7 mouse cellular contexts compared by ENCODE assay signal in genomic region chr7:100494415-100494831, GRCm38 (mm10). TPM values are rescaled to one million over a fixed set of nuclear protein-coding genes. Genes with fewer than 3 reads are reported as not detected.
DNase-seq lines count a peak whose midpoint lies in the region; ATAC-seq and TF ChIP-seq lines count a peak whose summit lies in the region.

No protein-coding gene starts in this region.

- H3K9ac ChIP-seq in CH12.LX (ENCODE audit: insufficient read depth, low read depth), result peak overlapping the region; percentile 74
- peak overlapping the region; percentile 72; the same call in 1 of the 2 replicates for H3K9ac ChIP-seq in heart, embryonic 16.5 days (ENCODE audit: low read length)

- H3K4me1 ChIP-seq in CH12.LX (ENCODE audit: control insufficient read depth in 1 of 2, insufficient read depth in 2 of 2), result peaks cover 12 to 42% of the 10 kb centered on the region in 2 experiments
- peaks cover 30% of the 10 kb centered on the region for H3K4me1 ChIP-seq in heart, embryonic 16.5 days (ENCODE audit: control insufficient read depth, insufficient read depth, low read length)

- ATAC-seq in heart, embryonic 16.5 days (replicated peaks; ENCODE audit: extremely low read depth, insufficient read depth, low FRiP score), result no peak

- peak overlapping the region; percentile 61 for H3K4me2 ChIP-seq in CH12.LX (ENCODE audit: insufficient read depth, low read depth, poor library complexity, severe bottlenecking)
- peak overlapping the region; percentile 77 for H3K4me2 ChIP-seq in heart, embryonic 16.5 days (ENCODE audit: low read depth, low read length)

- no peaks in the 10 kb centered on the region for H3K27me3 ChIP-seq in CH12.LX (replicated peaks)
- no peaks in the 10 kb centered on the region for H3K27me3 ChIP-seq in heart, embryonic 16.5 days (ENCODE audit: control insufficient read depth, insufficient read depth, low read length)

- H3K4me3 ChIP-seq in CH12.LX (replicated peaks in 1 of 3; ENCODE audit: low read depth in 2 of 3, low read length in 2 of 3, poor library complexity in 1 of 3) (peak overlapping the region; percentile 75 to 93 (median 86)), macrophage (ENCODE audit: inconsistent target) (peak overlapping the region; percentile 95)
- peak overlapping the region; percentile 55 for H3K4me3 ChIP-seq in heart, embryonic 16.5 days (ENCODE audit: low read length)

- no peak for TF ChIP-seq RAD21 in CH12.LX (IDR thresholded peaks at IDR 0.05; ENCODE audit: low read depth, low read length)

- dilution Hi-C loops in CH12.LX (cut with MboI; ENCODE audit: extremely low pct_ligation_motif_present, extremely low pct_unique_long_range_greater_than_20kb, low sequenced_read_pairs), result no loop called here

- no peak for TF ChIP-seq CTCF in CH12.LX (conservative IDR thresholded peaks at IDR 0.05 in 1 of 2, IDR thresholded peaks at IDR 0.05 in 1 of 2; ENCODE audit: low read depth in 2 of 2, low read length in 2 of 2)

- H3K36me3 ChIP-seq in CH12.LX (replicated peaks in 1 of 2; ENCODE audit: control insufficient read depth in 1 of 2, insufficient read depth in 1 of 2, low read length in 1 of 2) (peaks cover 29 to 48% of the 10 kb centered on the region in 2 experiments), macrophage (ENCODE audit: inconsistent target) (peaks cover 31% of the 10 kb centered on the region)
- peaks cover 2% of the 10 kb centered on the region; the same call in 1 of the 2 replicates for H3K36me3 ChIP-seq in heart, embryonic 16.5 days (ENCODE audit: control insufficient read depth, insufficient read depth)

- H3K27ac ChIP-seq in CH12.LX (ENCODE audit: insufficient read depth, low read depth), result peak overlapping the region; percentile 54; the same call in 1 of the 2 replicates
- peak overlapping the region; percentile 78 for H3K27ac ChIP-seq in heart, embryonic 16.5 days (ENCODE audit: low read length)
- H3K27ac ChIP-seq in macrophage, result peak overlapping the region; percentile 93

- in situ Hi-C loops in CH12.LX (cut with MboI; ENCODE audit: low pct_ligation_motif_present, low pct_unique_long_range_greater_than_20kb, low sequenced_read_pairs), result no loop called here

- H3K9me3 ChIP-seq in CH12.LX (replicated peaks; ENCODE audit: low read length), result no peaks in the 10 kb centered on the region
- H3K9me3 ChIP-seq in heart, embryonic 16.5 days (replicated peaks; ENCODE audit: control insufficient read depth, low read length), result no peaks in the 10 kb centered on the region

- TF ChIP-seq EP300 in CH12.LX (IDR thresholded peaks at IDR 0.05; ENCODE audit: low read length), result no peak

- H3K79me2 ChIP-seq in CH12.LX (replicated peaks; ENCODE audit: control insufficient read depth, extremely low read depth, insufficient read depth, poor library complexity, severe bottlenecking) (peaks cover 25% of the 10 kb centered on the region), macrophage (ENCODE audit: inconsistent target) (peaks cover 44% of the 10 kb centered on the region)

- 86% methylated on average over 7 of the region's 7 CpGs for WGBS in heart, embryonic 16.5 days
- WGBS in macrophage (ENCODE audit: missing documents), result 37% methylated on average over 7 of the region's 7 CpGs

- no peak for TF ChIP-seq POLR2A in CH12.LX (IDR thresholded peaks at IDR 0.05; ENCODE audit: low read depth, low read length)

- DNase-seq in B cell, adult 2 months, result peak; percentile 64 to 68
- peak; percentile 61 for DNase-seq in CH12.LX (ENCODE audit: extremely low read depth)
- DNase-seq in thymus, postnatal 36 days, result peak; percentile 45 to 53
- no peak for DNase-seq in left cerebral cortex, adult 11 months (ENCODE audit: low spot score)
- DNase-seq in ovary, postnatal 36 days (ENCODE audit: low spot score), result no peak

TF ChIP-seq in CH12.LX, 34 proteins besides CTCF, POLR2A, EP300 and RAD21:
- TF ChIP-seq MYC (IDR thresholded peaks at IDR 0.05; ENCODE audit: low read depth, low read length) (peak; percentile 82), ZNF384 (IDR thresholded peaks at IDR 0.05; ENCODE audit: low read depth, low read length) (no peak), UBTF (IDR thresholded peaks at IDR 0.05; ENCODE audit: low read depth, low read length) (no peak), ZKSCAN1 (IDR thresholded peaks at IDR 0.05; ENCODE audit: borderline replicate concordance, low read depth, low read length) (no peak), SIN3A (IDR thresholded peaks at IDR 0.05; ENCODE audit: low read length) (peak; percentile 67), NRF1 (IDR thresholded peaks at IDR 0.05; ENCODE audit: low read depth, low read length) (no peak), ETS1 (conservative IDR thresholded peaks at IDR 0.05; ENCODE audit: low read depth, low read length) (peak; percentile 54), USF1 (IDR thresholded peaks at IDR 0.05; ENCODE audit: low read depth, low read length) (peak; percentile 26; the same call in 1 of the 2 replicates), MXI1 (IDR thresholded peaks at IDR 0.05; ENCODE audit: low read depth, low read length) (peak; percentile 54; the same call in 1 of the 2 replicates), SMC3 (IDR thresholded peaks at IDR 0.05; ENCODE audit: low read depth, low read length) (no peak), E2F4 (IDR thresholded peaks at IDR 0.05; ENCODE audit: insufficient replicate concordance, low read depth, low read length) (no peak), POLR2AphosphoS2 (IDR thresholded peaks at IDR 0.05; ENCODE audit: low read depth, low read length) (no peak), IRF4 (IDR thresholded peaks at IDR 0.05; ENCODE audit: low read depth, low read length) (0 out of 2 replicates have a peak, but pooled peaks have one; percentile 17), USF2 (conservative IDR thresholded peaks at IDR 0.05; ENCODE audit: low read depth, low read length) (no peak), MAX (IDR thresholded peaks at IDR 0.05; ENCODE audit: low read length) (peak; percentile 76), BHLHE40 (IDR thresholded peaks at IDR 0.05; ENCODE audit: low read depth, low read length) (peak; percentile 100)

RNA-seq across cellular contexts. Expression of gene Ucp2, which starts 1.3 kb away (rescaled TPM):
- total RNA-seq in CH12.LX (2012; rRNA removed) (94.0 and 131 TPM in 2 replicates), CH12.LX (2014; rRNA removed) (102 and 131 TPM in 2 replicates)
- polyA plus RNA-seq in CH12.LX (2012; ENCODE audit: insufficient read length, low read depth) (542 and 635 TPM in 2 replicates), macrophage (2018) (934 to 1,261 TPM (median 1,117 TPM) in 3 replicates)
- polyA plus RNA-seq in heart, embryonic 16.5 days (2015; fragmentation: Nextera tagmentation; extraction: Ambion mirVana), result 150 and 195 TPM in 2 replicates
- total RNA-seq in macrophage (2018; cell fraction: chromatin; rRNA removed), result 100 to 1,000 TPM in 12 of 26 experiments, 10 to 100 TPM in 14; 11.5 to 444 (median 80.1) TPM
- total RNA-seq in macrophage (2018; cell fraction: cytosol; rRNA removed), result 1,000 to 10,000 TPM in 4 of 26 experiments, 100 to 1,000 TPM in 22; 386 to 1,183 (median 657) TPM
- 100 to 1,000 TPM in 24 of 26 experiments, 10 to 100 TPM in 2; 72.3 to 437 (median 188) TPM for total RNA-seq in macrophage (2018; cell fraction: nucleus; rRNA removed)

RNA-seq across cellular contexts. Expression of gene Dnajb13, which starts 20.3 kb away (rescaled TPM):
- 11.8 and 15.6 TPM in 2 replicates for total RNA-seq in CH12.LX (2012; rRNA removed)
- total RNA-seq in CH12.LX (2014; rRNA removed), result 24.5 and 32.0 TPM in 2 replicates
- polyA plus RNA-seq in CH12.LX (2012; ENCODE audit: insufficient read length, low read depth), result 13.9 and 17.8 TPM in 2 replicates
- 0.85 and 1.5 TPM in 2 replicates for polyA plus RNA-seq in heart, embryonic 16.5 days (2015; fragmentation: Nextera tagmentation; extraction: Ambion mirVana)
- 1 to 10 TPM in 12 of 26 experiments, under 1 TPM in 11, not detected in 3; 0.33 to 2.9 (median 1.1) TPM for total RNA-seq in macrophage (2018; cell fraction: chromatin; rRNA removed)
- 1 to 10 TPM in 21 of 26 experiments, under 1 TPM in 5; 0.59 to 2.8 (median 1.4) TPM for total RNA-seq in macrophage (2018; cell fraction: cytosol; rRNA removed)
- 1 to 10 TPM in 11 of 26 experiments, under 1 TPM in 13, not detected in 2; 0.24 to 4.2 (median 0.93) TPM for total RNA-seq in macrophage (2018; cell fraction: nucleus; rRNA removed)
- polyA plus RNA-seq in macrophage (2018), result 0.88 to 2.8 TPM (median 2.0 TPM) in 3 replicates

RNA-seq across cellular contexts. Expression of gene Ucp3, which starts 21.6 kb away (rescaled TPM):
- total RNA-seq in CH12.LX (2012; rRNA removed) (not detected in 2 replicates), CH12.LX (2014; rRNA removed) (not detected in 2 replicates)
- polyA plus RNA-seq in CH12.LX (2012; ENCODE audit: insufficient read length, low read depth) (0.13 TPM in 1 of 2 replicates, not detected in the other), macrophage (2018) (not detected in 3 replicates)
- polyA plus RNA-seq in heart, embryonic 16.5 days (2015; fragmentation: Nextera tagmentation; extraction: Ambion mirVana), result 0.25 and 0.30 TPM in 2 replicates
- total RNA-seq in macrophage (2018; cell fraction: chromatin; rRNA removed), result under 1 TPM in 6 of 26 experiments, not detected in 20; 0.26 to 0.71 (median 0.52) TPM
- under 1 TPM in 2 of 26 experiments, not detected in 24; 0.10 to 0.12 TPM for total RNA-seq in macrophage (2018; cell fraction: cytosol; rRNA removed)
- total RNA-seq in macrophage (2018; cell fraction: nucleus; rRNA removed), result under 1 TPM in 3 of 26 experiments, not detected in 23; 0.21 to 0.41 (median 0.28) TPM

RNA-seq across cellular contexts. Expression of gene Coa4, which starts 42.4 kb away (rescaled TPM):
- total RNA-seq in CH12.LX (2012; rRNA removed) (22.9 and 25.5 TPM in 2 replicates), CH12.LX (2014; rRNA removed) (20.3 and 24.1 TPM in 2 replicates)
- polyA plus RNA-seq in CH12.LX (2012; ENCODE audit: insufficient read length, low read depth) (22.0 and 24.1 TPM in 2 replicates), macrophage (2018) (33.7 to 48.0 TPM (median 34.1 TPM) in 3 replicates)
- 18.7 and 24.0 TPM in 2 replicates for polyA plus RNA-seq in heart, embryonic 16.5 days (2015; fragmentation: Nextera tagmentation; extraction: Ambion mirVana)
- total RNA-seq in macrophage (2018; cell fraction: chromatin; rRNA removed), result 10 to 100 TPM in 9 of 26 experiments, 1 to 10 TPM in 17; 1.2 to 24.0 (median 5.3) TPM
- total RNA-seq in macrophage (2018; cell fraction: cytosol; rRNA removed), result 10 to 100 TPM; 13.0 to 43.0 (median 34.9) TPM
- 10 to 100 TPM in 7 of 26 experiments, 1 to 10 TPM in 19; 1.4 to 23.3 (median 6.9) TPM for total RNA-seq in macrophage (2018; cell fraction: nucleus; rRNA removed)

Comparison
In these comparisons a context has a peak if more than half of its experiments do, and no peak if none do; other contexts are left out.
1. DNase-seq: peak in B cell, adult 2 months (2 of 2), CH12.LX (single experiment) and thymus, postnatal 36 days (2 of 2); none in left cerebral cortex, adult 11 months (single experiment) and ovary, postnatal 36 days (single experiment).
2. Peak in every context shown above with its lines, with median percentiles within 50 percentile points of each other: H3K27ac ChIP-seq and H3K4me3 ChIP-seq.